Mouse (Mus musculus) R1 (cell line): ENCODE measurements around the gene Cyp4b1.
A peak's percentile ranks its signal among the peaks of the same experiment; 100 is the strongest.
"Not testable (repeated sequence)": the region's sequence is repeated elsewhere in the genome, so short reads cannot be mapped to it uniquely, and the experiment has no call there.

Experiments
- DNase-seq: peaks from one replicate; pipeline ENCODE4 v3.0.0-alpha.2; 2018; ENCODE audit warnings: low read depth, low spot score

Gene Cyp4b1

GRCm38 (mm10) chr4:115647580-115647979 lies at the start of gene Cyp4b1:
Gene Cyp4b1, minus strand, starts transcription at chr4:115647723.
- DNase-seq = no peak

- no peak for DNase-seq
These were observed 38.8 kb upstream of the Cyp4b1 start for GRCm38 (mm10) chr4:115686299-115686698.

GRCm38 (mm10) chr4:115659190-115659589 lies 11.7 kb upstream of the Cyp4b1 start:
- no peak for DNase-seq

GRCm38 (mm10) chr4:115657867-115658249 lies 10.3 kb upstream of the Cyp4b1 start:
- no peak for DNase-seq

GRCm38 (mm10) chr4:115657104-115657866 lies 9.8 kb upstream of the Cyp4b1 start:
- peak; percentile 23 for DNase-seq

GRCm38 (mm10) chr4:115656535-115656922 lies 9.0 kb upstream of the Cyp4b1 start:
- not testable (repeated sequence) for DNase-seq

GRCm38 (mm10) chr4:115655841-115656534 lies 8.5 kb upstream of the Cyp4b1 start:
- DNase-seq = not testable (repeated sequence)

GRCm38 (mm10) chr4:115650866-115651265 lies 3.3 kb upstream of the Cyp4b1 start:
- DNase-seq = no peak

- no peak for DNase-seq
These were observed 1.8 kb upstream of the Cyp4b1 start for GRCm38 (mm10) chr4:115649344-115649743.

- DNase-seq = no peak
These were observed 1.2 kb upstream of the Cyp4b1 start for GRCm38 (mm10) chr4:115648752-115649151.

- no peak for DNase-seq
These were observed 2.2 kb downstream of the Cyp4b1 start for GRCm38 (mm10) chr4:115645371-115645770.

- no peak for DNase-seq
These were observed 4.4 kb downstream of the Cyp4b1 start for GRCm38 (mm10) chr4:115642967-115643754.

- not testable (repeated sequence) for DNase-seq
These were observed 22.0 kb downstream of the Cyp4b1 start for GRCm38 (mm10) chr4:115625560-115625959.

- no peak for DNase-seq
These were observed 33.5 kb downstream of the Cyp4b1 start for GRCm38 (mm10) chr4:115614005-115614404.

- not testable (repeated sequence) for DNase-seq
These were observed 46.9 kb downstream of the Cyp4b1 start, which contains the start of gene Cyp4a32 for GRCm38 (mm10) chr4:115600611-115601010. Gene Cyp4a32, plus strand, starts transcription at chr4:115600969.

- DNase-seq = no peak
These were observed 50.6 kb downstream of the Cyp4b1 start for GRCm38 (mm10) chr4:115596824-115597336.

GRCm38 (mm10) chr4:115596357-115596756 lies 51.2 kb downstream of the Cyp4b1 start:
- DNase-seq = no peak

GRCm38 (mm10) chr4:115583036-115583435 lies 64.5 kb downstream of the Cyp4b1 start:
- DNase-seq = no peak

GRCm38 (mm10) chr4:115575776-115576175 lies 71.7 kb downstream of the Cyp4b1 start:
- DNase-seq = no peak

- DNase-seq = no peak
These were observed 72.3 kb downstream of the Cyp4b1 start for GRCm38 (mm10) chr4:115575255-115575654.
